Mouse (Mus musculus) 3134 (cell line): ENCODE data around the gene Palm.

ENCODE experiments used
- DNase-seq: peaks from one replicate; pipeline ENCODE4 v3.0.0-alpha.2; 2011; ENCODE audit warnings: low spot score; ENCODE audit not compliant: insufficient read length; ENCODE audit errors: extremely low read depth

Palm gene

DNA sequence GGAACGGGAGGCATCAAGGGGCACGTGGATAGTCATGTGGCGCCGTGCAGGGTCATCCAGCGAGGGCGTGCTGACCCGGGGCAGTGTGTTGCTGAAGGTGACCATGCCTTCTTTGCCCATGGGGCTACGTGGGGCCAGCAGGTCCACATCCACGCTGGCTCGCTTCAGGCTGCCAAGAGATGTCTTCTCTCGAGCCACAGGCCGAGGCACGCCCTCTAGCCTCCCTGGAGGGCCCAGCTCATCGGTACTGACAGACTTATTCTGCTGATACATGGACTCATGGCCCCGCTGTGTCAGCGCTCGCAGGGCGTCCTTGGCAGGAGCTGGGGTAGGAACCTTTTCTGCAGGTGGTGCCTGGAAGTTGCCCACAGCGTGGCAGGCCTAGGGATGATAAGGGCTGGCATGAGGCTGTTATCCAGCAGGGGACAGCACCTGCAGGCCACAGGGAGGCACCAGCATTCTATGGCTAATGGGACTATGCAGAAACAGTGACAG is 72.5 kb downstream of the Palm start:
- peak; percentile 59 for DNase-seq

DNA sequence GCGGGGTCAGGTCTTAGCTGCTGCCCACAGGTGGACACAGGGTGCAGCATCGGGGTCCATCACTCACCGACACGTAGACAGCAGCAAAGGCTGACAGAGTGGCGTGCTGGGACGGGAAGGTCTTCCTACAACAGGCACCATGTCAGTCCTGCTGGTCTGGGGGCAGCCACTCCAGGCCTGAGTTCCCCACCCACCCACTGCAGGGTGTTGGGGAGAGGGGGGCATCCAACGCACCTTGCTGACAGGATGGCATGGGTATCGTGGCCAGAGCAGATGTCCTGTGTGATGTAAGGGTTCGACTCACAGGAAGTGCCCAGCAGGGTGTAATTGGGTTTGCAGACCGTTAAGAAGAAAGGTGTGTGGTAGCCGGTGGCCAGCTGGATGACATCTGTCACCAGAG is 73.2 kb downstream of the Palm start:
- DNase-seq: peak; percentile 44
